Mouse (Mus musculus): ENCODE measurements at regions not wholly inside any gene's neighbourhood (a gene's known extent, or its start where the extent isn't known, plus 50 kb on each side); places are given as distances from the start of the nearest gene placed in this dataset.

- TF ChIP-seq POLR2A (IDR thresholded peaks at IDR 0.05; ENCODE audit: insufficient read depth, low read length) = no peak
- TF ChIP-seq CTCF (IDR thresholded peaks at IDR 0.05; ENCODE audit: low read depth, low read length) = no peak
Observed at GRCm38 (mm10) chr3:39461561-39461960, 574.8 kb downstream of the Fat4 start.
